Mouse (Mus musculus) midbrain, embryonic 15.5 days (tissue): ENCODE measurements around the gene Ccdc121. TPM values are rescaled to one million over a fixed set of nuclear protein-coding genes. Genes with fewer than 3 reads are reported as not detected.
A peak's percentile ranks its signal among the peaks of the same experiment; 100 is the strongest.

Source experiments
- ATAC-seq: fragments of 200-750 bp; cut with Nextera tagmentation; replicated peaks from 2 replicates; pipeline ENCODE4 v1.8.0; 2017; ENCODE audit warnings: moderate TSS enrichment
- H3K27ac ChIP-seq: fragments of 300-500 bp; sonication (generic); 2 replicates; pipeline ENCODE4 v1.5.1; 2015; ENCODE audit warnings: mild to moderate bottlenecking, inconsistent platforms
- H3K27me3 ChIP-seq: fragments of 300-500 bp; sonication (generic); replicated peaks from 2 replicates; pipeline ENCODE4 v1.6.1; 2015; ENCODE audit warnings: inconsistent platforms
- H3K36me3 ChIP-seq: fragments of 300-500 bp; sonication (generic); replicated peaks from 2 replicates; pipeline ENCODE4 v1.6.1; 2015; ENCODE audit warnings: inconsistent platforms
- H3K4me1 ChIP-seq: fragments of 300-500 bp; sonication (generic); 2 replicates; pipeline ENCODE4 v1.6.1; 2015; ENCODE audit warnings: inconsistent platforms
- H3K4me2 ChIP-seq: fragments of 300-500 bp; sonication (generic); 2 replicates; pipeline ENCODE4 v1.6.1; 2015; ENCODE audit warnings: inconsistent platforms, mild to moderate bottlenecking, moderate library complexity
- H3K4me3 ChIP-seq: fragments of 300-500 bp; sonication (generic); 2 replicates; pipeline ENCODE4 v1.5.1; 2015; ENCODE audit warnings: mild to moderate bottlenecking, inconsistent platforms
- H3K9ac ChIP-seq: fragments of 300-500 bp; sonication (generic); 2 replicates; pipeline ENCODE4 v1.6.1; 2015; ENCODE audit warnings: mild to moderate bottlenecking, inconsistent platforms
- H3K9me3 ChIP-seq: fragments of 300-500 bp; sonication (generic); 2 replicates; pipeline ENCODE4 v1.6.1; 2016; ENCODE audit warnings: inconsistent platforms
- WGBS: fragments of 180-500 bp; shearing (Covaris S2); methylation state at CpG from one replicate; pipeline ENCODE4 v1.1.7; 2015; ENCODE audit warnings: mixed read lengths; 5-methylcytosine and 5-hydroxymethylcytosine counted together
- polyA plus RNA-seq: library from polyadenylated mRNA; unstranded; fragments of >200 nt; fragmentation: Nextera tagmentation; extraction: Ambion mirVana; gene quantifications from 2 replicates; pipeline ENCODE4 v1.2.1, GENCODE M21; 2015

Gene Ccdc121
- 0.09 TPM in 1 of 2 replicates, not detected in the other for polyA plus RNA-seq

DNA sequence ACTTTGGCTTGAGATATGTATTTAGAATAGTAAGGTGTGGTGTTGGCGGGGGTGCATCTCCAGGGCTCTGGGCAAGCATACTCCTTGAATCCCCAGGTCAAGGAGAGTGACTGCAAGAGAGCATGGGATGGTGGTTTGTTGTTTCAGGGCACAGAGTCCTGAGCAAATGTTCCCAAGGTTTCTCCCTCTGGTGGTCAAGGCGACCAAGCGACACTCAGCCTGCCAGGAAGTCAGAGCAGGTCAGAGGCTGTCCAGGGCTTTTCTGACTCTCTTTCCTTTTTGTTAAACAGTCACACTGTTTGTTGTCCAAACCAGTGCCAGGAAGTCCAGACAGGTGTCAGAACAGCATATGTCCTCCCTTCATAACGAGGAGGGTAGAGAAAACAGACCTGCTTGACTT lies at the start of gene Ccdc121:
Ccdc121 (minus strand) TSS at position 145 of the 400 bp plus-strand sequence.
- Histone ChIP-seq H3K36me3 (no peaks in the 10 kb centered on the region), H3K9me3 (no peaks in the 10 kb centered on the region), H3K9ac (no peak within 1 kb of the TSS), H3K4me2 (no peak within 1 kb of the TSS), H3K4me1 (no peaks in the 10 kb centered on the region), H3K27ac (no peak within 1 kb of the TSS), H3K4me3 (no peak within 1 kb of the TSS), H3K27me3 (no peaks in the 10 kb centered on the region)
- no peak for ATAC-seq
- WGBS, result 56% methylated on average over 4 of the region's 4 CpGs

GRCm38 (mm10) chr1:181560325-181560724 lies 49.1 kb upstream of the Ccdc121 start:
- Histone ChIP-seq H3K9ac (no peak overlapping the region), H3K27me3 (no peaks in the 10 kb centered on the region), H3K9me3 (no peaks in the 10 kb centered on the region), H3K27ac (no peak overlapping the region), H3K36me3 (no peaks in the 10 kb centered on the region), H3K4me2 (no peak overlapping the region), H3K4me1 (peaks cover 3% of the 10 kb centered on the region; the same call in 1 of the 2 replicates), H3K4me3 (no peak overlapping the region)
- ATAC-seq, result no peak
- WGBS, result 75% methylated on average over 6 of the region's 6 CpGs

DNA sequence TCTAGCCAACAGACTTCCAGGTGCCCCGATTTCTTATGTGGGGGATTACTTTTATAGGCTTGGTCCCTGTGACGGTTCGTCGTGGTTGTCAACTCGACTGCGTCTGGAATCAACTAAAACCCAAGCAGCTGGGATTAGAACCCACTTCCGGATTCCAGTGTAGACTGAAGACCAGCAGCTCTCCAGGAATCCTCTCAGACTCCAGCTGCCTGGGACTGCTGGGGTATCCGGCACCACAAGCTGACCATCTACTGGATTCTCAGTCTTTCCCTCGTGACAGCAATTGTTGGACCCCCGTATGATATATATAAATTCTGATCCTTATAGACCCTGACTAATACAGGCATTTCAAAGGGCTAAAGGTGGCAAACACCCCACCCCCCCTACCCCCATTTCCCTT lies 48.4 kb upstream of the Ccdc121 start:
- WGBS, result 70% methylated on average over 10 of the region's 10 CpGs
- ATAC-seq, result no peak
- H3K9me3 ChIP-seq, result no peaks in the 10 kb centered on the region
- no peak overlapping the region for H3K4me2 ChIP-seq
- no peak overlapping the region for H3K27ac ChIP-seq
- no peak overlapping the region for H3K4me3 ChIP-seq
- no peaks in the 10 kb centered on the region for H3K36me3 ChIP-seq
- H3K27me3 ChIP-seq, result no peaks in the 10 kb centered on the region
- peaks cover 3% of the 10 kb centered on the region; the same call in 1 of the 2 replicates for H3K4me1 ChIP-seq
- no peak overlapping the region for H3K9ac ChIP-seq

- Histone ChIP-seq H3K4me1 (peaks cover 3% of the 10 kb centered on the region; the same call in 1 of the 2 replicates), H3K4me3 (no peak overlapping the region), H3K27ac (no peak overlapping the region), H3K9me3 (no peaks in the 10 kb centered on the region), H3K4me2 (no peak overlapping the region), H3K27me3 (no peaks in the 10 kb centered on the region), H3K9ac (no peak overlapping the region), H3K36me3 (no peaks in the 10 kb centered on the region)
- 81% methylated on average over 5 of the region's 5 CpGs for WGBS
- no peak for ATAC-seq
Observed at GRCm38 (mm10) chr1:181555475-181555874, 44.2 kb upstream of the Ccdc121 start.

GRCm38 (mm10) chr1:181552533-181553410 lies 41.5 kb upstream of the Ccdc121 start:
- WGBS, result 34% methylated on average over 10 of the region's 10 CpGs
- H3K27ac ChIP-seq, result no peak overlapping the region
- no peaks in the 10 kb centered on the region for H3K27me3 ChIP-seq
- no peak overlapping the region for H3K4me3 ChIP-seq
- H3K36me3 ChIP-seq, result no peaks in the 10 kb centered on the region
- ATAC-seq, result peak; percentile 62
- peaks cover 3% of the 10 kb centered on the region; the same call in 1 of the 2 replicates for H3K4me1 ChIP-seq
- H3K9me3 ChIP-seq, result no peaks in the 10 kb centered on the region
- H3K9ac ChIP-seq, result no peak overlapping the region
- no peak overlapping the region for H3K4me2 ChIP-seq

DNA sequence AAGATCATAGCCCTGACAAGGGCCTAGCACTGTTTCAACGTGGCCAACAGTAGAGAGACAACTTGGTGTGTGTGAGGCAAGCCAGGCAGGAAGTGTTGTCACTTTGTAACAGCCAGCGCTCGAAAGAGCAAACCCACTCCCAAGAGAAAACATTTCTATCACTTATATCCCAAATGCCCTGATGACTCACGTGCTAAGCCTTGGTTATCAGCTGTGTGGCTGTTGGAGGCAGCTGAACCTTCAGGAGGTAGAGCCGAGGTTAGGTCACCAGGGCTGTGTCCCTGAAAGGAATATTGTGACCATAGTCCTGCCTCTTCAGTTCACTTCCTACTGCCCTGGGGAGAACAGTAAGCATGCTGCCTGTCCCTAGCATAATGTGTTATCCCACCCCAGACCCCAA lies 39.6 kb upstream of the Ccdc121 start:
- H3K4me2 ChIP-seq, result no peak overlapping the region
- WGBS, result 75% methylated on average over 5 of the region's 5 CpGs
- H3K9ac ChIP-seq, result no peak overlapping the region
- ATAC-seq, result no peak
- no peaks in the 10 kb centered on the region for H3K27me3 ChIP-seq
- H3K4me1 ChIP-seq, result peaks cover 3% of the 10 kb centered on the region; the same call in 1 of the 2 replicates
- H3K9me3 ChIP-seq, result no peaks in the 10 kb centered on the region
- H3K36me3 ChIP-seq, result no peaks in the 10 kb centered on the region
- no peak overlapping the region for H3K27ac ChIP-seq
- H3K4me3 ChIP-seq, result no peak overlapping the region

DNA sequence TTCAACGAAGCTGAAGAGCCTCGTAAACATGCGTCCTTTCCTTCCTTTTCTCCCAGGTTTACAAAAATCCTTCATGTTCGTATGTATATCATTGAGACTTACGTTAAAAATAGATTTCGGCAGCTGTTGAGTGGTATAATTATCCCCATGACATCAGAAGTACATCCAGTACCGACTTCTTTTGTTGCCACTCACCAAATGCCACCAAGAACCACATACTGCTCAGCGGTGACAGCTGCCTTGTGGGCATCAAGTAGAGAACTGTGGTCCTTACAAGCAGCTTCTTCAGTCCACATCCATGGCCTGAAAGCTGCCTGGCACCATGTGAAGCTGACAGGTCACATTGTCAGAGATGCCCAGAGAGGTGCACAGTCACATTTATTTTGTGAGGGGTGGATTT lies 38.7 kb upstream of the Ccdc121 start:
- H3K27me3 ChIP-seq, result no peaks in the 10 kb centered on the region
- no peak overlapping the region for H3K4me2 ChIP-seq
- H3K9ac ChIP-seq, result no peak overlapping the region
- H3K27ac ChIP-seq, result no peak overlapping the region
- H3K4me1 ChIP-seq, result peaks cover 3% of the 10 kb centered on the region; the same call in 1 of the 2 replicates
- H3K36me3 ChIP-seq, result no peaks in the 10 kb centered on the region
- H3K9me3 ChIP-seq, result no peaks in the 10 kb centered on the region
- WGBS, result 93% methylated on average over 8 of the region's 8 CpGs
- no peak overlapping the region for H3K4me3 ChIP-seq
- no peak for ATAC-seq

GRCm38 (mm10) chr1:181545044-181545772 lies 34.0 kb upstream of the Ccdc121 start:
- no peaks in the 10 kb centered on the region for H3K36me3 ChIP-seq
- H3K4me2 ChIP-seq, result peak overlapping the region; percentile 49
- H3K4me1 ChIP-seq, result no peaks in the 10 kb centered on the region
- H3K27me3 ChIP-seq, result 0 out of 2 replicates have a peak, but pooled peaks cover 7% of the 10 kb centered on the region
- ATAC-seq, result peak; percentile 92
- H3K4me3 ChIP-seq, result peak overlapping the region; percentile 20; the same call in 1 of the 2 replicates
- H3K9ac ChIP-seq, result no peak overlapping the region
- no peak overlapping the region for H3K27ac ChIP-seq
- WGBS, result 23% methylated on average over 23 of the region's 23 CpGs
- no peaks in the 10 kb centered on the region for H3K9me3 ChIP-seq

DNA sequence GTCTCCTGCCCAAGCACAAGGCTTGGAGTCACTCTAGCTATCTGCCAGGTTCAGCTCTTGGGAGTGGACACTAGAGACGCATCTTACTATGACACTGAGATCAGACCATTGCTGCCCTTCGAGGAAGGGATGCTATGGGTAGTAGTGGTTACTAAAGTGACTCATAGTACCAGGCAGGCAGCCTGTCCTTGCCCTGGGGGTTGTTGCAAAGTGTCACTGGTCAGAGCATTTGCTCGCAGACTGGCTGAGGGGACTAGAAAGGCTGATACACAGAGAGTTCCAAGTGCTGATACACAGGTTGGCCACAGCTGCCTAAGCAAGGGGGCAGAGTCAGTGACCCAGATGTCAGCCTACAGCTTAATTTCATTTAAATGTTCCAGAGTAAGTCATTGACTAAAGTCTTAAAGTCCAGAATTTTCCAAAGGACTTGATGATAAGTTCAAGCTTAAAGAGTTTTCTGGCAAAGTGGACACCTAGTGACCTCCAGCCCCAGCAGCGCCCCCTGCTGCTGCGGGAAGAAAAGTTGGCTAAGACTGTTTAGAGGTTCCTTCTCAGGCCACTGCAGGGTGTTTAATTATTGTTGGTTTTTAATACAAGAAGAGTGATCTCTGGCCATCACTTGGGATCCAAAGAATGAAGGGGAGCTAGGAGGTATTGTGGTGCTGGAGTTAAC lies 32.6 kb upstream of the Ccdc121 start:
- H3K27ac ChIP-seq, result no peak overlapping the region
- H3K9ac ChIP-seq, result no peak overlapping the region
- H3K36me3 ChIP-seq, result no peaks in the 10 kb centered on the region
- no peak for ATAC-seq
- H3K4me2 ChIP-seq, result no peak overlapping the region
- no peak overlapping the region for H3K4me3 ChIP-seq
- H3K9me3 ChIP-seq, result no peaks in the 10 kb centered on the region
- no peaks in the 10 kb centered on the region for H3K4me1 ChIP-seq
- WGBS, result 78% methylated on average over 5 of the region's 5 CpGs
- H3K27me3 ChIP-seq, result 0 out of 2 replicates have a peak, but pooled peaks cover 7% of the 10 kb centered on the region

DNA sequence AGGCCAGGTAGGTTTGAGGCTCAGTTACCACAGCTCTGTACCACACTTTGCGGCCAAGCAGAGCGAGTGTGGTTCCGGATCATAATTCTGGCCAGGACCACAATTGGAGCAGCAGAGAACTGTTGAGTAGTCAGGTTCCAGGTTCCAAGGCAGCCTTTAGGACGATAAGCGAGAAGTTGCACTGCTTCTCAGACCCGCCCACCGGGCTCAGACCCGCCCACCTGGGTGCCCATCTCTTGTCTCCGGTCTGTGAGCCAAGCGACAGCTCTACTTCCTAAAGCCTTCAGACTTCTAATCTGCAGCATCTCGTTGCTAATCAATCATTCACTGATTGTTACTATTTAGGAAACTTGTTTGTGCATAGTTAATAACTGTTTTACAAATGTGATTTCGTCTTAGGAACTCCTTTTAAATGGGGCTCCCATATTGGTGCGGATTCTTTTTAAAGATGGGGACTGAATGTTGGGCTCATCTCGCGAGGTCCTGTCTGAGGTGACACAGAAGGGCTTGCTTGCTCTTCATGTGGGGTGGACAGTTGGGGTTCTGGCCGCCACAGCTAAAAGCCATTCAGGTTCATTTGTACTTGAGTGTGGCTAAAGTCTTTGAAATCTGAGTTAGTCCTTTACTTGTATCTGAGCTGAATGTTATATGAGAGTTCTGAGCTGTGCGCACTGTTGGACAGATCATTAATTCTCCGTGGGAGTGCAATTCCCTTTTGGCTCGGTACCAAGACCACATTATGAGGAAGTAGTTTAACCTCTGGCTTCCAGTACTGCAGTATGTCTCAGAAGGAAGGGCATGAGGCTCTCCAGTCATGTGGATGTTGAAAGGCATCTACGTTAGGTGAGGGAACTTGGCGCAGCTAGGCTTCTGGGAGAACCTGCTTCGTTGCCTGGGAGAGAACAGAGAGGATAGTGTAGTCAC lies 28.9 kb upstream of the Ccdc121 start:
- H3K9me3 ChIP-seq, result no peaks in the 10 kb centered on the region
- WGBS, result 76% methylated on average over 22 of the region's 22 CpGs
- H3K4me3 ChIP-seq, result no peak overlapping the region
- no peak overlapping the region for H3K9ac ChIP-seq
- H3K27me3 ChIP-seq, result 0 out of 2 replicates have a peak, but pooled peaks cover 7% of the 10 kb centered on the region
- no peak overlapping the region for H3K27ac ChIP-seq
- H3K4me1 ChIP-seq, result no peaks in the 10 kb centered on the region
- ATAC-seq, result no peak
- no peaks in the 10 kb centered on the region for H3K36me3 ChIP-seq
- no peak overlapping the region for H3K4me2 ChIP-seq
